In genomic region chr15:13067429-13068212, GRCm38 (mm10) we compare ENCODE assay signal across 8 mouse cellular contexts.
A peak's percentile ranks its signal among the peaks of the same experiment; 100 is the strongest.
DNase-seq lines count a peak whose midpoint lies in the region; ATAC-seq lines count a peak whose summit lies in the region.

No protein-coding gene starts in this region.

- H3K4me1 ChIP-seq in kidney, embryonic 14.5 days (ENCODE audit: control insufficient read depth, insufficient read depth, low read length), result 0 out of 2 replicates have a peak, but pooled peaks cover 13% of the 10 kb centered on the region
- no peaks in the 10 kb centered on the region for H3K4me1 ChIP-seq in embryonic facial prominence, embryonic 11.5 days (ENCODE audit: control insufficient read depth, insufficient read depth, low read length)
- peaks cover 11% of the 10 kb centered on the region; the same call in 1 of the 2 replicates for H3K4me1 ChIP-seq in hindbrain, embryonic 15.5 days (replicated peaks)
- H3K4me1 ChIP-seq in midbrain, embryonic 16.5 days (ENCODE audit: control insufficient read depth, insufficient read depth, low read length), result peaks cover 9% of the 10 kb centered on the region; the same call in 1 of the 2 replicates

- no peak for DNase-seq in kidney, postnatal 14 days
- no peak for DNase-seq in embryonic facial prominence, embryonic 11.5 days (ENCODE audit: low spot score)
- DNase-seq in cerebellum, adult 11 months, result no peak
- DNase-seq in right cerebral cortex, adult 2 months (ENCODE audit: low spot score in 2 of 2), result no peak
- DNase-seq in right cerebral cortex, postnatal 14 days, result no peak

- H3K36me3 ChIP-seq in kidney, embryonic 14.5 days (ENCODE audit: control insufficient read depth, insufficient read depth, low read length), result no peaks in the 10 kb centered on the region
- H3K36me3 ChIP-seq in embryonic facial prominence, embryonic 11.5 days (replicated peaks; ENCODE audit: control insufficient read depth, insufficient read depth, low read depth, low read length), result no peaks in the 10 kb centered on the region
- H3K36me3 ChIP-seq in hindbrain, embryonic 15.5 days, result no peaks in the 10 kb centered on the region
- H3K36me3 ChIP-seq in midbrain, embryonic 16.5 days (ENCODE audit: control insufficient read depth, insufficient read depth, low read length), result no peaks in the 10 kb centered on the region

- no peak overlapping the region for H3K9ac ChIP-seq in kidney, embryonic 14.5 days (ENCODE audit: low read depth, low read length)
- no peak overlapping the region for H3K9ac ChIP-seq in embryonic facial prominence, embryonic 11.5 days (replicated peaks; ENCODE audit: low read length)
- H3K9ac ChIP-seq in hindbrain, embryonic 15.5 days, result no peak overlapping the region
- 0 out of 2 replicates have a peak overlapping the region, but pooled peaks have one; percentile 11 for H3K9ac ChIP-seq in midbrain, embryonic 16.5 days (ENCODE audit: low read depth, low read length)

- H3K9me3 ChIP-seq in kidney, embryonic 14.5 days (ENCODE audit: control insufficient read depth, low read length), result no peaks in the 10 kb centered on the region
- H3K9me3 ChIP-seq in embryonic facial prominence, embryonic 11.5 days (replicated peaks; ENCODE audit: control insufficient read depth, low read length), result no peaks in the 10 kb centered on the region
- H3K9me3 ChIP-seq in hindbrain, embryonic 15.5 days, result no peaks in the 10 kb centered on the region
- H3K9me3 ChIP-seq in midbrain, embryonic 16.5 days (replicated peaks; ENCODE audit: control insufficient read depth, low read length, poor library complexity, severe bottlenecking), result no peaks in the 10 kb centered on the region

- peak overlapping the region; percentile 21 for H3K4me3 ChIP-seq in kidney, embryonic 14.5 days (ENCODE audit: low read length)
- 0 out of 2 replicates have a peak overlapping the region, but pooled peaks have one; percentile 2 for H3K4me3 ChIP-seq in embryonic facial prominence, embryonic 11.5 days (ENCODE audit: low read depth, low read length)
- peak overlapping the region; percentile 26 for H3K4me3 ChIP-seq in hindbrain, embryonic 15.5 days
- peak overlapping the region; percentile 23 for H3K4me3 ChIP-seq in midbrain, embryonic 16.5 days (ENCODE audit: low read depth, low read length)

- no peak overlapping the region for H3K27ac ChIP-seq in kidney, embryonic 14.5 days (ENCODE audit: low read depth, low read length)
- H3K27ac ChIP-seq in embryonic facial prominence, embryonic 11.5 days (replicated peaks; ENCODE audit: low read depth, low read length), result no peak overlapping the region
- H3K27ac ChIP-seq in hindbrain, embryonic 15.5 days (replicated peaks), result 0 out of 2 replicates have a peak overlapping the region, but pooled peaks have one; percentile 25
- H3K27ac ChIP-seq in midbrain, embryonic 16.5 days (ENCODE audit: low read length), result no peak overlapping the region

- peak; percentile 73 for ATAC-seq in kidney, embryonic 14.5 days (ENCODE audit: low FRiP score, low TSS enrichment)
- peak; percentile 61; the same call in 1 of the 2 replicates for ATAC-seq in embryonic facial prominence, embryonic 11.5 days (replicated peaks; ENCODE audit: insufficient number of reproducible peaks, low FRiP score, low TSS enrichment, low read depth)
- peak; percentile 43; the same call in 1 of the 2 replicates for ATAC-seq in hindbrain, embryonic 15.5 days (ENCODE audit: low FRiP score, low read depth)
- peak; percentile 73 for ATAC-seq in midbrain, embryonic 16.5 days

- no peaks in the 10 kb centered on the region for H3K27me3 ChIP-seq in kidney, embryonic 14.5 days (ENCODE audit: control insufficient read depth, insufficient read depth, low read length)
- no peaks in the 10 kb centered on the region for H3K27me3 ChIP-seq in embryonic facial prominence, embryonic 11.5 days (ENCODE audit: control insufficient read depth, insufficient read depth, low read length)
- H3K27me3 ChIP-seq in hindbrain, embryonic 15.5 days, result no peaks in the 10 kb centered on the region
- H3K27me3 ChIP-seq in midbrain, embryonic 16.5 days (ENCODE audit: control insufficient read depth, insufficient read depth, low read depth, low read length), result no peaks in the 10 kb centered on the region

- WGBS in kidney, embryonic 14.5 days, result 12% methylated on average over 20 of the region's 20 CpGs
- 37% methylated on average over 20 of the region's 20 CpGs for WGBS in embryonic facial prominence, embryonic 11.5 days
- WGBS in hindbrain, embryonic 15.5 days, result 45% methylated on average over 20 of the region's 20 CpGs
- 45% methylated on average over 20 of the region's 20 CpGs for WGBS in midbrain, embryonic 16.5 days

- peak overlapping the region; percentile 47 for H3K4me2 ChIP-seq in kidney, embryonic 14.5 days (replicated peaks; ENCODE audit: low read depth, low read length)
- peak overlapping the region; percentile 2; the same call in 1 of the 2 replicates for H3K4me2 ChIP-seq in embryonic facial prominence, embryonic 11.5 days (ENCODE audit: low read depth, low read length)
- H3K4me2 ChIP-seq in hindbrain, embryonic 15.5 days, result peak overlapping the region; percentile 48
- peak overlapping the region; percentile 52 for H3K4me2 ChIP-seq in midbrain, embryonic 16.5 days (ENCODE audit: low read length)

Comparison
In these comparisons a context has a peak if more than half of its experiments do, and no peak if none do; other contexts are left out.
1. H3K4me2 ChIP-seq: peak in every context shown above with its lines; median percentile 52 in midbrain, embryonic 16.5 days; 48 in hindbrain, embryonic 15.5 days; 47 in kidney, embryonic 14.5 days; 2 in embryonic facial prominence, embryonic 11.5 days.